8 mouse cellular contexts compared by ENCODE assay signal in genomic region chr8:84892993-84893708, GRCm38 (mm10). TPM values are rescaled to one million over a fixed set of nuclear protein-coding genes. Genes with fewer than 3 reads are reported as not detected.
DNase-seq lines count a peak whose midpoint lies in the region; ATAC-seq and TF ChIP-seq lines count a peak whose summit lies in the region.

No protein-coding gene starts in this region.

- no peak for DNase-seq in cerebellum, adult 2 months
- no peak for DNase-seq in cerebellum, adult 11 months
- DNase-seq in MEL (ENCODE audit: low read depth, low spot score): peak; percentile 35
- DNase-seq in right cerebral cortex, adult 18-20 months: no peak
- DNase-seq in adrenal gland, adult (ENCODE audit: inconsistent age in 2 of 2, low spot score in 1 of 2): no peak
- no peak for DNase-seq in right cerebral cortex, adult 2 months (ENCODE audit: low spot score in 2 of 2)

- peak overlapping the region; percentile 72 for H3K9ac ChIP-seq in MEL (ENCODE audit: control insufficient read depth, low read depth, low read length, poor library complexity, severe bottlenecking)
- peak overlapping the region; percentile 69 for H3K9ac ChIP-seq in hindbrain, embryonic 15.5 days
- H3K9ac ChIP-seq in liver, embryonic 15.5 days: peak overlapping the region; percentile 85

- no peak overlapping the region for H3K27ac ChIP-seq in cerebellum, adult 2 months (ENCODE audit: insufficient read depth, low read length)
- H3K27ac ChIP-seq in MEL (ENCODE audit: control insufficient read depth, low read depth, low read length): peak overlapping the region; percentile 18; the same call in 1 of the 2 replicates
- H3K27ac ChIP-seq in hindbrain, embryonic 15.5 days (replicated peaks): peak overlapping the region; percentile 68
- peak overlapping the region; percentile 89 for H3K27ac ChIP-seq in liver, embryonic 15.5 days (replicated peaks)

- H3K79me2 ChIP-seq in MEL (ENCODE audit: control insufficient read depth, insufficient read depth, low read length, poor library complexity): peaks cover 4% of the 10 kb centered on the region; the same call in 1 of the 2 replicates

- peak overlapping the region; percentile 70 for H3K4me2 ChIP-seq in hindbrain, embryonic 15.5 days
- peak overlapping the region; percentile 95 for H3K4me2 ChIP-seq in liver, embryonic 15.5 days

- H3K4me1 ChIP-seq in cerebellum, adult 2 months (ENCODE audit: control insufficient read depth, insufficient read depth, low read length): peaks cover 8% of the 10 kb centered on the region; the same call in 1 of the 2 replicates
- peaks cover 10 to 31% of the 10 kb centered on the region in 2 experiments for H3K4me1 ChIP-seq in MEL (ENCODE audit: control insufficient read depth in 1 of 2, insufficient read depth in 2 of 2, low read length in 2 of 2)
- H3K4me1 ChIP-seq in hindbrain, embryonic 15.5 days (replicated peaks): peaks cover 19% of the 10 kb centered on the region
- peaks cover 47% of the 10 kb centered on the region for H3K4me1 ChIP-seq in liver, embryonic 15.5 days (replicated peaks)

- 11% methylated on average over 31 of the region's 31 CpGs for WGBS in cerebellum, adult 2 months
- 9% methylated on average over 31 of the region's 31 CpGs for WGBS in hindbrain, embryonic 15.5 days
- 13% methylated on average over 31 of the region's 31 CpGs for WGBS in liver, embryonic 15.5 days (ENCODE audit: insufficient replicate concordance)

- TF ChIP-seq EP300 in MEL (IDR thresholded peaks at IDR 0.05; ENCODE audit: low read depth in 1 of 2, low read length in 2 of 2): no peak

- no peaks in the 10 kb centered on the region for H3K9me3 ChIP-seq in MEL (replicated peaks; ENCODE audit: insufficient read depth, low read length)
- H3K9me3 ChIP-seq in hindbrain, embryonic 15.5 days: no peaks in the 10 kb centered on the region
- no peaks in the 10 kb centered on the region for H3K9me3 ChIP-seq in liver, embryonic 15.5 days (replicated peaks)

- no peak for TF ChIP-seq POLR2A in cerebellum, adult 2 months (IDR thresholded peaks at IDR 0.05; ENCODE audit: borderline replicate concordance, insufficient read depth, low read length)
- no peak for TF ChIP-seq POLR2A in MEL (IDR thresholded peaks at IDR 0.05; ENCODE audit: control insufficient read depth in 1 of 2, insufficient read depth in 1 of 2, low read depth in 1 of 2, low read length in 2 of 2, poor library complexity in 1 of 2)

- H3K27me3 ChIP-seq in cerebellum, adult 2 months (ENCODE audit: control insufficient read depth, insufficient read depth, low read length): no peaks in the 10 kb centered on the region
- H3K27me3 ChIP-seq in MEL (ENCODE audit: control insufficient read depth in 1 of 2, insufficient read depth in 2 of 2, low read length in 2 of 2): no peaks in the 10 kb centered on the region
- H3K27me3 ChIP-seq in hindbrain, embryonic 15.5 days: no peaks in the 10 kb centered on the region
- no peaks in the 10 kb centered on the region for H3K27me3 ChIP-seq in liver, embryonic 15.5 days

- peak overlapping the region; percentile 68 for H3K4me3 ChIP-seq in cerebellum, adult 2 months (replicated peaks; ENCODE audit: insufficient read depth, low read depth, low read length)
- peak overlapping the region; percentile 55 to 76 for H3K4me3 ChIP-seq in MEL (ENCODE audit: control insufficient read depth in 1 of 2, insufficient read depth in 1 of 2, low read depth in 2 of 2, low read length in 2 of 2)
- peak overlapping the region; percentile 66 for H3K4me3 ChIP-seq in hindbrain, embryonic 15.5 days
- H3K4me3 ChIP-seq in liver, embryonic 15.5 days (replicated peaks): peak overlapping the region; percentile 85

- ATAC-seq in hindbrain, embryonic 15.5 days (ENCODE audit: low FRiP score, low read depth): peak; percentile 68
- ATAC-seq in liver, embryonic 15.5 days (ENCODE audit: insufficient read depth): peak; percentile 41

- H3K36me3 ChIP-seq in MEL (ENCODE audit: control insufficient read depth in 1 of 2, insufficient read depth in 2 of 2, low read length in 2 of 2): peaks cover under 1 to 18% of the 10 kb centered on the region in 2 experiments
- peaks cover 10% of the 10 kb centered on the region for H3K36me3 ChIP-seq in hindbrain, embryonic 15.5 days
- peaks cover 32% of the 10 kb centered on the region for H3K36me3 ChIP-seq in liver, embryonic 15.5 days (replicated peaks)

- TF ChIP-seq CTCF in cerebellum, adult 2 months (IDR thresholded peaks at IDR 0.05; ENCODE audit: borderline replicate concordance, insufficient read depth, low read depth, low read length): no peak
- no peak for TF ChIP-seq CTCF in MEL (IDR thresholded peaks at IDR 0.05 in 2 of 3, conservative IDR thresholded peaks at IDR 0.05 in 1 of 3; ENCODE audit: control insufficient read depth in 1 of 3, insufficient read depth in 1 of 3, low read depth in 2 of 3, low read length in 3 of 3, poor library complexity in 1 of 3, severe bottlenecking in 1 of 3)

- TF ChIP-seq RAD21 in MEL (IDR thresholded peaks at IDR 0.05; ENCODE audit: low read depth, low read length): no peak

TF ChIP-seq in MEL, 35 proteins besides CTCF, POLR2A, EP300 and RAD21:
- TF ChIP-seq GATA1 (IDR thresholded peaks at IDR 0.05; ENCODE audit: low read depth, low read length) (0 out of 2 replicates have a peak, but pooled peaks have one; percentile 30), MAFK (IDR thresholded peaks at IDR 0.05; ENCODE audit: borderline replicate concordance, low read depth, low read length) (no peak), ETS1 (IDR thresholded peaks at IDR 0.05; ENCODE audit: low read depth, low read length) (peak; percentile 59), MAX (IDR thresholded peaks at IDR 0.05; ENCODE audit: low read length) (peak; percentile 41; the same call in 1 of the 2 replicates), CHD1 (IDR thresholded peaks at IDR 0.05; ENCODE audit: low read depth, low read length) (0 out of 2 replicates have a peak, but pooled peaks have one; percentile 75), HCFC1 (IDR thresholded peaks at IDR 0.05; ENCODE audit: low read depth, low read length) (no peak), TCF12 (IDR thresholded peaks at IDR 0.05; ENCODE audit: low read depth, low read length) (no peak), NELFE (IDR thresholded peaks at IDR 0.05; ENCODE audit: low read depth, low read length) (0 out of 2 replicates have a peak, but pooled peaks have one; percentile 2), MXI1 (IDR thresholded peaks at IDR 0.05; ENCODE audit: low read depth, low read length) (peak; percentile 8; the same call in 1 of the 2 replicates)

RNA-seq across cellular contexts. Expression of gene Gcdh, which starts 0.6 kb away (rescaled TPM):
- 88.2 and 95.2 TPM in 2 replicates for polyA plus RNA-seq in cerebellum, adult 2 months (2012; rRNA removed)
- 9.7 and 10.7 TPM in 2 replicates for total RNA-seq in MEL (2012; rRNA removed)
- polyA plus RNA-seq in MEL (2012; ENCODE audit: insufficient read depth in 1 of 2, insufficient read length in 2 of 2, low read depth in 1 of 2, low replicate concordance in 2 of 2, missing spikeins in 1 of 2): 10 to 100 TPM in 1 of 2 experiments, not detected in 1; 17.3 TPM
- polyA plus RNA-seq in hindbrain, embryonic 15.5 days (2015; fragmentation: Nextera tagmentation; extraction: Ambion mirVana): 36.4 and 40.3 TPM in 2 replicates
- 55.1 and 67.9 TPM in 2 replicates for polyA plus RNA-seq in liver, embryonic 15.5 days (2015; fragmentation: Nextera tagmentation; extraction: Ambion mirVana)

RNA-seq across cellular contexts. Expression of gene Klf1, which starts 8.6 kb away (rescaled TPM):
- 0.31 and 0.41 TPM in 2 replicates for polyA plus RNA-seq in cerebellum, adult 2 months (2012; rRNA removed)
- 178 and 234 TPM in 2 replicates for total RNA-seq in MEL (2012; rRNA removed)
- polyA plus RNA-seq in MEL (2012; ENCODE audit: insufficient read depth in 1 of 2, insufficient read length in 2 of 2, low read depth in 1 of 2, low replicate concordance in 2 of 2, missing spikeins in 1 of 2): 100 to 1,000 TPM in 1 of 2 experiments, not detected in 1; 262 TPM
- polyA plus RNA-seq in hindbrain, embryonic 15.5 days (2015; fragmentation: Nextera tagmentation; extraction: Ambion mirVana): 0.64 TPM in 2 replicates
- 443 and 534 TPM in 2 replicates for polyA plus RNA-seq in liver, embryonic 15.5 days (2015; fragmentation: Nextera tagmentation; extraction: Ambion mirVana)

RNA-seq across cellular contexts. Expression of gene Dnase2a, which starts 15.2 kb away (rescaled TPM):
- 9.1 and 10.5 TPM in 2 replicates for polyA plus RNA-seq in cerebellum, adult 2 months (2012; rRNA removed)
- total RNA-seq in MEL (2012; rRNA removed): 53.7 and 62.3 TPM in 2 replicates
- polyA plus RNA-seq in MEL (2012; ENCODE audit: insufficient read depth in 1 of 2, insufficient read length in 2 of 2, low read depth in 1 of 2, low replicate concordance in 2 of 2, missing spikeins in 1 of 2): 10 to 100 TPM in 1 of 2 experiments, not detected in 1; 83.4 TPM
- polyA plus RNA-seq in hindbrain, embryonic 15.5 days (2015; fragmentation: Nextera tagmentation; extraction: Ambion mirVana): 5.7 and 7.3 TPM in 2 replicates
- polyA plus RNA-seq in liver, embryonic 15.5 days (2015; fragmentation: Nextera tagmentation; extraction: Ambion mirVana): 11.4 and 12.7 TPM in 2 replicates

RNA-seq across cellular contexts. Expression of gene Syce2, which starts 21.2 kb away (rescaled TPM):
- polyA plus RNA-seq in cerebellum, adult 2 months (2012; rRNA removed): 6.0 and 7.5 TPM in 2 replicates
- total RNA-seq in MEL (2012; rRNA removed): 60.6 and 75.5 TPM in 2 replicates
- 100 to 1,000 TPM in 1 of 2 experiments, not detected in 1; 115 TPM for polyA plus RNA-seq in MEL (2012; ENCODE audit: insufficient read depth in 1 of 2, insufficient read length in 2 of 2, low read depth in 1 of 2, low replicate concordance in 2 of 2, missing spikeins in 1 of 2)
- polyA plus RNA-seq in hindbrain, embryonic 15.5 days (2015; fragmentation: Nextera tagmentation; extraction: Ambion mirVana): 33.7 and 37.3 TPM in 2 replicates
- polyA plus RNA-seq in liver, embryonic 15.5 days (2015; fragmentation: Nextera tagmentation; extraction: Ambion mirVana): 50.1 and 55.0 TPM in 2 replicates

RNA-seq across cellular contexts. Expression of gene Farsa, which starts 36.4 kb away (rescaled TPM):
- 69.9 and 72.0 TPM in 2 replicates for polyA plus RNA-seq in cerebellum, adult 2 months (2012; rRNA removed)
- total RNA-seq in MEL (2012; rRNA removed): 205 and 245 TPM in 2 replicates
- polyA plus RNA-seq in MEL (2012; ENCODE audit: insufficient read depth in 1 of 2, insufficient read length in 2 of 2, low read depth in 1 of 2, low replicate concordance in 2 of 2, missing spikeins in 1 of 2): 100 to 1,000 TPM; 152 to 295 TPM
- 108 and 112 TPM in 2 replicates for polyA plus RNA-seq in hindbrain, embryonic 15.5 days (2015; fragmentation: Nextera tagmentation; extraction: Ambion mirVana)
- polyA plus RNA-seq in liver, embryonic 15.5 days (2015; fragmentation: Nextera tagmentation; extraction: Ambion mirVana): 58.8 and 61.9 TPM in 2 replicates
